Mouse (Mus musculus) lung, postnatal 0 days (tissue): ENCODE measurements around the gene Vps25. TPM values are rescaled to one million over a fixed set of nuclear protein-coding genes. Genes with fewer than 3 reads are reported as not detected.

Experiments
- ATAC-seq: fragments of 200-750 bp; cut with Nextera tagmentation; 2 replicates; pipeline ENCODE4 v1.8.0; 2017; ENCODE audit warnings: moderate library complexity
- DNase-seq: peaks from one replicate; pipeline ENCODE4 v3.0.0-alpha.2; 2016; ENCODE audit warnings: low spot score
- H3K27ac ChIP-seq: fragments of 300-500 bp; sonication (generic); 2 replicates; pipeline ENCODE4 v1.5.1; 2014; ENCODE audit warnings: antibody characterized with exemption, mild to moderate bottlenecking, low read length, mixed read lengths
- H3K27me3 ChIP-seq: fragments of 300-500 bp; sonication (generic); replicated peaks from 2 replicates; pipeline ENCODE4 v1.6.1; 2014; ENCODE audit warnings: low read length, mixed read lengths; ENCODE audit not compliant: insufficient read depth
- H3K36me3 ChIP-seq: fragments of 300-500 bp; sonication (generic); 2 replicates; pipeline ENCODE4 v1.6.1; 2014; ENCODE audit warnings: low read length, mixed read lengths; ENCODE audit not compliant: insufficient read depth
- H3K4me1 ChIP-seq: fragments of 300-500 bp; sonication (generic); 2 replicates; pipeline ENCODE4 v1.6.1; 2014; ENCODE audit warnings: antibody characterized with exemption, low read depth, low read length, mixed read lengths; ENCODE audit not compliant: insufficient read depth
- H3K4me2 ChIP-seq: fragments of 300-500 bp; sonication (generic); replicated peaks from 2 replicates; pipeline ENCODE4 v1.6.1; 2014; ENCODE audit warnings: low read depth, mild to moderate bottlenecking, low read length, moderate library complexity, mixed read lengths
- H3K4me3 ChIP-seq: fragments of 300-500 bp; sonication (generic); 2 replicates; pipeline ENCODE4 v1.5.1; 2014; ENCODE audit warnings: low read depth, low read length
- H3K9ac ChIP-seq: fragments of 300-500 bp; sonication (generic); replicated peaks from 2 replicates; pipeline ENCODE4 v1.6.1; 2014; ENCODE audit warnings: low read depth, mild to moderate bottlenecking
- H3K9me3 ChIP-seq: fragments of 300-500 bp; sonication (generic); 2 replicates; pipeline ENCODE4 v1.6.1; 2016; ENCODE audit warnings: low read length, mixed read lengths
- CTCF ChIP-seq: IDR thresholded peaks from 2 replicates; pipeline ENCODE4 v1.5.1; 2016; ENCODE audit warnings: antibody characterized with exemption, mild to moderate bottlenecking
- EP300 ChIP-seq: IDR thresholded peaks from 2 replicates; pipeline ENCODE4 v1.6.1; 2016; ENCODE audit warnings: antibody characterized with exemption, mild to moderate bottlenecking, control low read depth
- WGBS: fragments of 180-500 bp; shearing (Covaris S2); extraction: QIAGEN DNeasy Blood & Tissue Kit; methylation state at CpG from one replicate; pipeline ENCODE4 v1.1.7; 2014; 5-methylcytosine and 5-hydroxymethylcytosine counted together
- polyA plus RNA-seq: library from polyadenylated mRNA; unstranded; fragments of >200 nt; fragmentation: Nextera tagmentation; extraction: Ambion mirVana; gene quantifications from 2 replicates; pipeline ENCODE4 v1.2.1, GENCODE M21; 2015

Gene Vps25
- polyA plus RNA-seq, 1 experiment from 2014 or later = 133 TPM

- ATAC-seq = no peak
- H3K27me3 ChIP-seq = no peaks in the 10 kb centered on the region
- peaks cover 2% of the 10 kb centered on the region; the same call in 1 of the 2 replicates for H3K4me1 ChIP-seq
- no peaks in the 10 kb centered on the region for H3K9me3 ChIP-seq
- 75% methylated on average over 3 of the region's 3 CpGs for WGBS
- TF ChIP-seq EP300 (no peak), CTCF (no peak)
- H3K4me3 ChIP-seq = no peak overlapping the region
- no peak overlapping the region for H3K9ac ChIP-seq
- no peak for DNase-seq
- H3K27ac ChIP-seq = no peak overlapping the region
- no peak overlapping the region for H3K4me2 ChIP-seq
- H3K36me3 ChIP-seq = no peaks in the 10 kb centered on the region
Measured at GRCm38 (mm10) chr11:101224337-101224736, 29.2 kb upstream of the Vps25 start.

DNA sequence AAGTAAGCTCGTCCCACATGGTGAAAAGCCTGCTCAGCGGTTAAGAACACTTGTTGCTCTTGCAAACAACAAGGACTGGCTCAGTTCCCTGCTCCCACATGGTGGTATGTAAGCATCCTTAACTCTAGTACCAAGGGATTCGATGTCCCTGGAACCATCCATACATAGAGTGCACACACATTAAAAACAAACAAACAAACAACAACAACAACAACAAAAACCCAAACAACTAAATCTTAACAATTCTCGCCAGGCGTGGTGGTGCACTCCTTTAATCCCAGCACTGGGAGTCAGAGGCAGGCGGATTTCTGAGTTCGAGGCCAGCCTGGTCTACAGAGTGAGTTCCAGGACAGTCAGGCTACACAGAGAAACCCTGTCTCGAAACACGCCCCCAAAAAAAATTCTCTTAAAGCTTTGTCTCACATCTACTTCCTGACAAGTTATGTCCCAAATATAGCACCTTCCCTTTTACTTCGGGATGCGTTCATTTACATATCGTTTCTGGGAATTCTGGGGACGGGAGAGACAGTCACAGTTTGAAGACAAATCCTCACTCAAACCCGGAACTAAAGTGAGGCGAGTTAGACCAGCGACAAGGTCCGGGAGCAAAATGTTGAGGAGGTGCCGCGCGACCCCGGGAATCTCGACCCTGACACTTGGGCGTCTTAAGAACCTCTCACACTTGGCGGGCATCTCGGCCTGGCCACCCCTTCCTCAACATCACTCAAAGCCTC is 28.0 kb upstream of the Vps25 start:
- ATAC-seq (no peak), DNase-seq (peak; percentile 48)
- Histone ChIP-seq H3K4me1 (peaks cover 7% of the 10 kb centered on the region; the same call in 1 of the 2 replicates), H3K4me3 (peak overlapping the region; percentile 82), H3K27ac (peak overlapping the region; percentile 94), H3K4me2 (peak overlapping the region; percentile 93), H3K9ac (peak overlapping the region; percentile 85), H3K27me3 (no peaks in the 10 kb centered on the region), H3K9me3 (no peaks in the 10 kb centered on the region), H3K36me3 (no peaks in the 10 kb centered on the region)
- no peak for TF ChIP-seq CTCF
- TF ChIP-seq EP300 = 0 out of 2 replicates have a peak, but pooled peaks have one; percentile 25
- 14% methylated on average over 25 of the region's 25 CpGs for WGBS

- H3K27me3 ChIP-seq = no peaks in the 10 kb centered on the region
- peak; percentile 93 for DNase-seq
- H3K4me2 ChIP-seq = peak within 1 kb of the TSS; percentile 93
- H3K9me3 ChIP-seq = no peaks in the 10 kb centered on the region
- H3K27ac ChIP-seq = peak within 1 kb of the TSS; percentile 94
- peak; percentile 90 for ATAC-seq
- H3K4me1 ChIP-seq = peaks cover 10% of the 10 kb centered on the region; the same call in 1 of the 2 replicates
- WGBS = 1% methylated on average over 54 of the region's 56 CpGs
- peak within 1 kb of the TSS; percentile 82 for H3K4me3 ChIP-seq
- TF ChIP-seq CTCF = peak; percentile 66
- TF ChIP-seq EP300 = no peak
- no peaks in the 10 kb centered on the region for H3K36me3 ChIP-seq
- H3K9ac ChIP-seq = peak within 1 kb of the TSS; percentile 85
Measured at GRCm38 (mm10) chr11:101226065-101226701, 27.3 kb upstream of the Vps25 start, which contains the start of gene Ezh1. Gene Ezh1, minus strand, starts transcription at chr11:101226463.

GRCm38 (mm10) chr11:101229361-101229900 is 24.1 kb upstream of the Vps25 start:
- DNase-seq (no peak), ATAC-seq (no peak)
- Histone ChIP-seq H3K27me3 (no peaks in the 10 kb centered on the region), H3K9ac (no peak overlapping the region), H3K9me3 (no peaks in the 10 kb centered on the region), H3K4me2 (peak overlapping the region; percentile 34), H3K36me3 (no peaks in the 10 kb centered on the region), H3K4me1 (peaks cover 10% of the 10 kb centered on the region; the same call in 1 of the 2 replicates), H3K27ac (peak overlapping the region; percentile 93), H3K4me3 (no peak overlapping the region)
- 20% methylated on average over 8 of the region's 8 CpGs for WGBS
- TF ChIP-seq CTCF (no peak), EP300 (no peak)

DNA sequence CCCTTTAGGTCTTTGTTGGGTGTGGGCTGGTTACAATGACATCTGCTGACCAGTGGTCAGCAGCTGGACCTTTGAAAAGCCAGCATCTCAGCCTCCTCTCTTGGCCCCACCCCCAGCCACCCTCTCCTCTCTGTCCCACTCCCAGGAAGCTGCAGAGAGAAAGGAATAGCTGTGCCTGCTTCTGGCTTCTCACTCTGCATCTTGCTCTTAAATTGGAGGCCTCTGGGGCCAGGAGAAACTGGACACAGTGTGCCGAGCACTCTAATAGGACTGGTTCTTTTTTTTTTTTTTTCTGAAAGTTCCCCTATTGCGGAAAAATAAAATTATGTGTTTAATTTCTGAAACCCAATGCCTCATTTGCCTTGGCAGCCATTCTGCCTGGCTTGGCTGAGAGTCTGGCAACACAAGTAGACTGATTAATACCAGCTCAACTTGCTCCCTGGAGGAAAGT is 23.4 kb upstream of the Vps25 start:
- no peak for TF ChIP-seq EP300
- no peak for TF ChIP-seq CTCF
- no peaks in the 10 kb centered on the region for H3K9me3 ChIP-seq
- H3K27me3 ChIP-seq = no peaks in the 10 kb centered on the region
- H3K9ac ChIP-seq = no peak overlapping the region
- H3K36me3 ChIP-seq = no peaks in the 10 kb centered on the region
- H3K27ac ChIP-seq = peak overlapping the region; percentile 93
- no peak overlapping the region; the same call in 1 of the 2 replicates for H3K4me2 ChIP-seq
- ATAC-seq (0 out of 2 replicates have a peak, but pooled peaks have one; percentile 7), DNase-seq (peak; percentile 76)
- 27% methylated on average over 2 of the region's 2 CpGs for WGBS
- no peak overlapping the region for H3K4me3 ChIP-seq
- H3K4me1 ChIP-seq = peaks cover 10% of the 10 kb centered on the region; the same call in 1 of the 2 replicates

- H3K36me3 ChIP-seq = no peaks in the 10 kb centered on the region
- peak overlapping the region; percentile 52 for H3K4me2 ChIP-seq
- peak overlapping the region; percentile 93 for H3K27ac ChIP-seq
- H3K4me3 ChIP-seq = no peak overlapping the region
- no peaks in the 10 kb centered on the region for H3K9me3 ChIP-seq
- no peaks in the 10 kb centered on the region for H3K27me3 ChIP-seq
- no peak overlapping the region for H3K9ac ChIP-seq
- TF ChIP-seq EP300 = no peak
- no peak for ATAC-seq
- WGBS = 20% methylated on average over 5 of the region's 5 CpGs
- DNase-seq = peak; percentile 47
- peaks cover 10% of the 10 kb centered on the region; the same call in 1 of the 2 replicates for H3K4me1 ChIP-seq
Measured at GRCm38 (mm10) chr11:101230526-101230925, 23.0 kb upstream of the Vps25 start.
